Mouse (Mus musculus): ENCODE measurements at regions not wholly inside any gene's neighbourhood (a gene's known extent, or its start where the extent isn't known, plus 50 kb on each side); places are given as distances from the start of the nearest gene placed in this dataset.
A peak's percentile ranks its signal among the peaks of the same experiment; 100 is the strongest.

- 91% methylated on average over 10 of the region's 10 CpGs for WGBS
- Histone ChIP-seq H3K27me3 (ENCODE audit: control insufficient read depth, insufficient read depth, low read length) (no peaks in the 10 kb centered on the region), H3K27ac (ENCODE audit: insufficient read depth, low read length) (no peak overlapping the region), H3K4me3 (ENCODE audit: extremely low read depth, insufficient read depth, insufficient read length) (no peak overlapping the region), H3K36me3 (ENCODE audit: control insufficient read depth, insufficient read depth, low read length) (no peaks in the 10 kb centered on the region), H3K4me1 (ENCODE audit: control insufficient read depth, insufficient read depth, insufficient read length) (no peaks in the 10 kb centered on the region)
- DNase-seq (ENCODE audit: low read depth in 1 of 2, low spot score in 2 of 2) = no peak
- no peak for TF ChIP-seq CTCF (IDR thresholded peaks at IDR 0.05; ENCODE audit: extremely low read depth, insufficient read depth, insufficient read length, insufficient replicate concordance)
- TF ChIP-seq POLR2A (IDR thresholded peaks at IDR 0.05; ENCODE audit: low read depth, low read length) = no peak
Measured at GRCm38 (mm10) chr15:85677855-85678254, 56.9 kb upstream of the Ppara start.

- no peak overlapping the region for H3K4me3 ChIP-seq (ENCODE audit: extremely low read depth, insufficient read depth, insufficient read length)
- H3K36me3 ChIP-seq (ENCODE audit: control insufficient read depth, insufficient read depth, low read length) = no peaks in the 10 kb centered on the region
- WGBS = 93% methylated on average over 15 of the region's 15 CpGs
- no peak overlapping the region for H3K27ac ChIP-seq (ENCODE audit: insufficient read depth, low read length)
- DNase-seq (ENCODE audit: low read depth in 1 of 2, low spot score in 2 of 2) = no peak
- H3K27me3 ChIP-seq (ENCODE audit: control insufficient read depth, insufficient read depth, low read length) = no peaks in the 10 kb centered on the region
- TF ChIP-seq CTCF (IDR thresholded peaks at IDR 0.05; ENCODE audit: extremely low read depth, insufficient read depth, insufficient read length, insufficient replicate concordance) = no peak
- TF ChIP-seq POLR2A (IDR thresholded peaks at IDR 0.05; ENCODE audit: low read depth, low read length) = no peak
- no peaks in the 10 kb centered on the region for H3K4me1 ChIP-seq (ENCODE audit: control insufficient read depth, insufficient read depth, insufficient read length)
Measured at GRCm38 (mm10) chr15:85678351-85678895, 56.4 kb upstream of the Ppara start.

GRCm38 (mm10) chr15:85678981-85679708, 55.6 kb upstream of the Ppara start:
- no peak for DNase-seq (ENCODE audit: low read depth in 1 of 2, low spot score in 2 of 2)
- TF ChIP-seq POLR2A (IDR thresholded peaks at IDR 0.05; ENCODE audit: low read depth, low read length) = no peak
- TF ChIP-seq CTCF (IDR thresholded peaks at IDR 0.05; ENCODE audit: extremely low read depth, insufficient read depth, insufficient read length, insufficient replicate concordance) = no peak
- Histone ChIP-seq H3K36me3 (ENCODE audit: control insufficient read depth, insufficient read depth, low read length) (peaks cover 3% of the 10 kb centered on the region), H3K4me1 (ENCODE audit: control insufficient read depth, insufficient read depth, insufficient read length) (no peaks in the 10 kb centered on the region), H3K27me3 (ENCODE audit: control insufficient read depth, insufficient read depth, low read length) (no peaks in the 10 kb centered on the region), H3K27ac (ENCODE audit: insufficient read depth, low read length) (peak overlapping the region; percentile 22; the same call in 1 of the 2 replicates), H3K4me3 (ENCODE audit: extremely low read depth, insufficient read depth, insufficient read length) (no peak overlapping the region; the same call in 1 of the 2 replicates)
- 88% methylated on average over 24 of the region's 24 CpGs for WGBS

GRCm38 (mm10) chr15:85679864-85680428, 54.8 kb upstream of the Ppara start:
- WGBS = 91% methylated on average over 10 of the region's 10 CpGs
- DNase-seq (ENCODE audit: low read depth in 1 of 2, low spot score in 2 of 2) = no peak
- H3K27me3 ChIP-seq (ENCODE audit: control insufficient read depth, insufficient read depth, low read length) = no peaks in the 10 kb centered on the region
- no peak overlapping the region for H3K4me3 ChIP-seq (ENCODE audit: extremely low read depth, insufficient read depth, insufficient read length)
- no peak overlapping the region; the same call in 1 of the 2 replicates for H3K27ac ChIP-seq (ENCODE audit: insufficient read depth, low read length)
- peaks cover 7% of the 10 kb centered on the region for H3K36me3 ChIP-seq (ENCODE audit: control insufficient read depth, insufficient read depth, low read length)
- H3K4me1 ChIP-seq (ENCODE audit: control insufficient read depth, insufficient read depth, insufficient read length) = no peaks in the 10 kb centered on the region
- TF ChIP-seq POLR2A (IDR thresholded peaks at IDR 0.05; ENCODE audit: low read depth, low read length) = no peak
- TF ChIP-seq CTCF (IDR thresholded peaks at IDR 0.05; ENCODE audit: extremely low read depth, insufficient read depth, insufficient read length, insufficient replicate concordance) = no peak

- WGBS = 84% methylated on average over 13 of the region's 13 CpGs
- DNase-seq (ENCODE audit: low read depth in 1 of 2, low spot score in 2 of 2) = no peak
- H3K4me1 ChIP-seq (ENCODE audit: control insufficient read depth, insufficient read depth, insufficient read length) = no peaks in the 10 kb centered on the region
- H3K27ac ChIP-seq (ENCODE audit: insufficient read depth, low read length) = no peak overlapping the region
- H3K36me3 ChIP-seq (ENCODE audit: control insufficient read depth, insufficient read depth, low read length) = peaks cover 7% of the 10 kb centered on the region
- H3K27me3 ChIP-seq (ENCODE audit: control insufficient read depth, insufficient read depth, low read length) = no peaks in the 10 kb centered on the region
- TF ChIP-seq POLR2A (IDR thresholded peaks at IDR 0.05; ENCODE audit: low read depth, low read length) (no peak), CTCF (IDR thresholded peaks at IDR 0.05; ENCODE audit: extremely low read depth, insufficient read depth, insufficient read length, insufficient replicate concordance) (no peak)
- no peak overlapping the region for H3K4me3 ChIP-seq (ENCODE audit: extremely low read depth, insufficient read depth, insufficient read length)
Measured at GRCm38 (mm10) chr15:85680460-85681224, 54.1 kb upstream of the Ppara start.

- WGBS = 87% methylated on average over 12 of the region's 12 CpGs
- no peak for DNase-seq (ENCODE audit: low read depth in 1 of 2, low spot score in 2 of 2)
- Histone ChIP-seq H3K36me3 (ENCODE audit: control insufficient read depth, insufficient read depth, low read length) (peaks cover 7% of the 10 kb centered on the region), H3K4me1 (ENCODE audit: control insufficient read depth, insufficient read depth, insufficient read length) (no peaks in the 10 kb centered on the region), H3K27ac (ENCODE audit: insufficient read depth, low read length) (no peak overlapping the region), H3K27me3 (ENCODE audit: control insufficient read depth, insufficient read depth, low read length) (no peaks in the 10 kb centered on the region), H3K4me3 (ENCODE audit: extremely low read depth, insufficient read depth, insufficient read length) (no peak overlapping the region)
- no peak for TF ChIP-seq CTCF (IDR thresholded peaks at IDR 0.05; ENCODE audit: extremely low read depth, insufficient read depth, insufficient read length, insufficient replicate concordance)
- no peak for TF ChIP-seq POLR2A (IDR thresholded peaks at IDR 0.05; ENCODE audit: low read depth, low read length)
Measured at GRCm38 (mm10) chr15:85682116-85682515, 52.7 kb upstream of the Ppara start.

All from spleen, adult 2 months (tissue).